Mouse (Mus musculus) midbrain, embryonic 14.5 days (tissue): ENCODE results near the gene Nufip2. TPM values are rescaled to one million over a fixed set of nuclear protein-coding genes. Genes with fewer than 3 reads are reported as not detected.

Experiments
- ATAC-seq: fragments of 200-750 bp; cut with Nextera tagmentation; 2 replicates; pipeline ENCODE4 v1.8.0; 2017; ENCODE audit warnings: moderate number of reproducible peaks, moderate library complexity; ENCODE audit not compliant: low FRiP score, low TSS enrichment
- DNase-seq: peaks from one replicate; pipeline ENCODE4 v3.0.0-alpha.2; 2015
- H3K27ac ChIP-seq: fragments of 300-500 bp; sonication (generic); replicated peaks from 2 replicates; pipeline ENCODE4 v1.5.1; 2014; ENCODE audit warnings: mild to moderate bottlenecking, low read depth, low read length, moderate library complexity
- H3K27me3 ChIP-seq: fragments of 300-500 bp; sonication (generic); 2 replicates; pipeline ENCODE4 v1.6.1; 2014; ENCODE audit warnings: low read length, control low read depth, mixed read lengths; ENCODE audit not compliant: control insufficient read depth, insufficient read depth
- H3K36me3 ChIP-seq: fragments of 300-500 bp; sonication (generic); 2 replicates; pipeline ENCODE4 v1.6.1; 2014; ENCODE audit warnings: low read length, control low read depth; ENCODE audit not compliant: control insufficient read depth, insufficient read depth
- H3K4me1 ChIP-seq: fragments of 300-500 bp; sonication (generic); 2 replicates; pipeline ENCODE4 v1.6.1; 2014; ENCODE audit warnings: mild to moderate bottlenecking, antibody characterized with exemption, low read length, control low read depth; ENCODE audit not compliant: control insufficient read depth, insufficient read depth
- H3K4me2 ChIP-seq: fragments of 300-500 bp; sonication (generic); 2 replicates; pipeline ENCODE4 v1.6.1; 2014; ENCODE audit warnings: mild to moderate bottlenecking, low read length, moderate library complexity
- H3K4me3 ChIP-seq: fragments of 300-500 bp; sonication (generic); replicated peaks from 2 replicates; pipeline ENCODE4 v1.5.1; 2014; ENCODE audit warnings: low read depth, low read length
- H3K9ac ChIP-seq: fragments of 300-500 bp; sonication (generic); replicated peaks from 2 replicates; pipeline ENCODE4 v1.6.1; 2014; ENCODE audit warnings: mild to moderate bottlenecking, low read length, moderate library complexity
- H3K9me3 ChIP-seq: fragments of 300-500 bp; sonication (generic); 2 replicates; pipeline ENCODE4 v1.6.1; 2016; ENCODE audit warnings: low read length, control low read depth, mixed read lengths; ENCODE audit not compliant: control insufficient read depth
- WGBS: fragments of 180-500 bp; shearing (Covaris S2); extraction: QIAGEN DNeasy Blood & Tissue Kit; methylation state at CpG from one replicate; pipeline ENCODE4 v1.1.7; 2014; 5-methylcytosine and 5-hydroxymethylcytosine counted together
- polyA plus RNA-seq: library from polyadenylated mRNA; unstranded; fragments of >200 nt; fragmentation: Nextera tagmentation; extraction: Ambion mirVana; gene quantifications from 2 replicates; pipeline ENCODE4 v1.2.1, GENCODE M21; 2014

The Nufip2 gene
- polyA plus RNA-seq, 1 experiment from 2014 or later, result 6.2 TPM

DNA sequence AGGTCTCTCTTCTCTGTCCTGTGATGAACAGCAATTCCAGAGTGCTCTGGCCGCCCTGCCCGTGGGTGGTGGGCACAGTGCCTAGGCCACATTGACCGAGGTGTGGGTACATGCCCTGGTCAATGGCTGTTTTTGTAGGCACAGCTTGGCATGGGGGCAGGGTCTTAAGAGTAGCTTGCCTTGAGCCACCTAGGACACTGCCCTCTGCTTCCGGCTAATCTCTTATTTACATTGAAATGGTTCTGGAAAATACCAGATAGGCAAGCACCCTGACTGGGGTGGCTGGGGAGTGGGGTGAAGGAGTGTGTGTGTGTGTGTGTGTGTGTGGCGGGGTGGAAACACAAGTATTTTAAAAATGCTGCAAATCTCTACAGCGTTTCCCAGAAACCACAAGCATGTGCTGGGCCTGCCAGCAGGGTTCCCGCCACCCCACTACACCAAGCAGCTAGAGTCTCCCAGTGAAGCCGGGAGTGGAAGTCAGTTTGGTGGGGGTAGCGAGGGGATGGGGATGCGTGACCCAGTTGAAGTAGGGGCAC is 97.3 kb downstream of the Nufip2 start:
- no peak overlapping the region for H3K9ac ChIP-seq
- no peaks in the 10 kb centered on the region for H3K9me3 ChIP-seq
- peaks cover 21% of the 10 kb centered on the region for H3K36me3 ChIP-seq
- peak overlapping the region; percentile 37 for H3K27ac ChIP-seq
- no peaks in the 10 kb centered on the region for H3K27me3 ChIP-seq
- H3K4me1 ChIP-seq, result peaks cover 22% of the 10 kb centered on the region
- WGBS, result 59% methylated on average over 10 of the region's 10 CpGs
- H3K4me3 ChIP-seq, result no peak overlapping the region
- DNase-seq (no peak), ATAC-seq (no peak)
- no peak overlapping the region for H3K4me2 ChIP-seq

DNA sequence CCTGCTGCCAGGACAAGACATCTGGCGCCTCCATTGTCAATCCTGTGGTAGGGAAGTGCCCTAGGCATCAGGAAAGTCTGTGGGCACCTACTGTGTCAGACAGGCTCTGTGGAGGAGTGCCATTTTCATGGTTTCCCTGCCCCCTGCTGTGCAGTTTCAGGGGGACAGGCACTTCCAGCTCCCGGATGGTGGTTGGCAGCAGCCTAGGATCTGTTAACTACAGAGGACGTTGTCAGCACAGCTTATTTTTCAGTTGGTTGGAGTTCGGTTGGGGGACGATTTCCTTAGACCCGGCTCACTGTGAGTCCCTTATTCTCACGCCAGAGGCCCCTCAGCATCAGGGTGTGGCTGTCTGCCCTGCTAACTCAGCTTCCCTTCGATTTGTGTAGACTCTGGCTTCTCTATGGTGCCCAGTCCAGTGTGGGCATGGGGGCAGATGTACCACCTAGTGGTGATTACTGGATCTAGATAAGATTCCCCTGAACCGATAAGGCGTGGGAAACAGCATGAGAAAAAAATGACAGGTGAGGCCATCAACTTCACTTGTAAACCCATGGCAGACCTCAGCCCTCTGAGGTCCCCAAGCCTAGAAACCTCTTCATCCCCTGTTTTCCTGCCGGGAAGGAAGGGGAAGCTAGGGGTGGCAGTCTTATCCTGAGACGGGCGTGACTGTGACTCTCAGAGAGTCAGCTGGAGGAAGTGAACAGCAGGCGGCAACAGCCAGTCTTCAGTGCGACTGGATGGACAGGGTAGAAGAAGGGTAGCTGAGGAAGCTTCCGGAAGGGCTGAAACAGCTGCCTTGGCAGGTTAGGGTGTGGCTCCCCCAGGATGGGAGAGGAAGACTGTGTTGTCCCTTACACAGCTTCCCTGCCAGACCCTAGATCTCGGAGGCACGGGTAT is 98.0 kb downstream of the Nufip2 start:
- Histone ChIP-seq H3K27ac (peak overlapping the region; percentile 37), H3K4me2 (no peak overlapping the region), H3K9me3 (no peaks in the 10 kb centered on the region), H3K9ac (no peak overlapping the region), H3K4me1 (peaks cover 22% of the 10 kb centered on the region), H3K4me3 (no peak overlapping the region), H3K27me3 (no peaks in the 10 kb centered on the region), H3K36me3 (peaks cover 16% of the 10 kb centered on the region; the same call in 1 of the 2 replicates)
- DNase-seq (no peak), ATAC-seq (no peak)
- WGBS, result 61% methylated on average over 18 of the region's 18 CpGs

DNA sequence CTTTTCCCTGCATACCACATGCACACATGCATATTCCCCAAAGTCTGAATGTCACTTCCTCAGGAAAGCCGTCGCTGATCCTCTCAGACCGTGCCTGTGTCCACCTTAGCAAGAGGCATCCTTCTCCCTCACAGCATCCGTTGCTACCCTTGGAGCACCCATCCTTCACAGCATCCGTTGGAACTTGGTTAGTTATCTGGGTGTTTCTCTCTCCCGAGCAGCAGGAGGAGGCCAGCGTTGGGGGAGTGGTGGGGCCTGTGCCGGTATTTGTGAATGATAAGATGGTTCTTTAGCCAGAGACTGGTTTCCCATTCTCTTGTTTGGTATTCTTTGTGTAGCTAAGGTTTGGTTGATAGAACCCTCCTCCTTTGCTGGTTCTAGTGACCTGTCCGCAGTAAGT is 98.9 kb downstream of the Nufip2 start:
- Histone ChIP-seq H3K4me3 (no peak overlapping the region), H3K4me1 (peaks cover 22% of the 10 kb centered on the region), H3K9me3 (no peaks in the 10 kb centered on the region), H3K4me2 (no peak overlapping the region), H3K27me3 (no peaks in the 10 kb centered on the region), H3K36me3 (peaks cover 11% of the 10 kb centered on the region; the same call in 1 of the 2 replicates), H3K9ac (no peak overlapping the region), H3K27ac (peak overlapping the region; percentile 20; the same call in 1 of the 2 replicates)
- ATAC-seq, result no peak
- no peak for DNase-seq
- WGBS, result 85% methylated on average over 9 of the region's 9 CpGs

DNA sequence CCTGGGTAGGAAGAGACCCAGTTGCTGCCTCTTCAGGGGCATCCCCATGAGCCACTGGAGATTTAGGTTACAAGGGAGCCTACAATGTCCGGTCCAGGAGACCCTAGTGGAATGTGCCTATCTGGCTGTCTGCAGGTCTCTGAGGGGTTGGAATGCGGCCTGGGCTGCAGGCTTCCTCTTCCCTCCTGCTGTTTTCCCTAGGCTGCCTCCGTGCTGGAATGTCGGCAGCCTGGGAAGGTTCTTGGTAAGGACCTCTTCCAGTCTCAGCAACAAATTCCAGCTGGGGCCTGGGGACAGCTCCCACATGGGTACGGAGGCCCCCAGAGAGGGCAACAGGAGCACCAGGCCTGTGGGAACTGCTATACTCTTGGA is 99.4 kb downstream of the Nufip2 start:
- Histone ChIP-seq H3K9ac (peak overlapping the region; percentile 7; the same call in 1 of the 2 replicates), H3K27ac (peak overlapping the region; percentile 17), H3K36me3 (peaks cover 8% of the 10 kb centered on the region; the same call in 1 of the 2 replicates), H3K4me3 (no peak overlapping the region), H3K9me3 (no peaks in the 10 kb centered on the region), H3K4me1 (peaks cover 24% of the 10 kb centered on the region), H3K27me3 (no peaks in the 10 kb centered on the region), H3K4me2 (no peak overlapping the region)
- 20% methylated on average over 5 of the region's 5 CpGs for WGBS
- ATAC-seq, result no peak
- DNase-seq, result no peak

DNA sequence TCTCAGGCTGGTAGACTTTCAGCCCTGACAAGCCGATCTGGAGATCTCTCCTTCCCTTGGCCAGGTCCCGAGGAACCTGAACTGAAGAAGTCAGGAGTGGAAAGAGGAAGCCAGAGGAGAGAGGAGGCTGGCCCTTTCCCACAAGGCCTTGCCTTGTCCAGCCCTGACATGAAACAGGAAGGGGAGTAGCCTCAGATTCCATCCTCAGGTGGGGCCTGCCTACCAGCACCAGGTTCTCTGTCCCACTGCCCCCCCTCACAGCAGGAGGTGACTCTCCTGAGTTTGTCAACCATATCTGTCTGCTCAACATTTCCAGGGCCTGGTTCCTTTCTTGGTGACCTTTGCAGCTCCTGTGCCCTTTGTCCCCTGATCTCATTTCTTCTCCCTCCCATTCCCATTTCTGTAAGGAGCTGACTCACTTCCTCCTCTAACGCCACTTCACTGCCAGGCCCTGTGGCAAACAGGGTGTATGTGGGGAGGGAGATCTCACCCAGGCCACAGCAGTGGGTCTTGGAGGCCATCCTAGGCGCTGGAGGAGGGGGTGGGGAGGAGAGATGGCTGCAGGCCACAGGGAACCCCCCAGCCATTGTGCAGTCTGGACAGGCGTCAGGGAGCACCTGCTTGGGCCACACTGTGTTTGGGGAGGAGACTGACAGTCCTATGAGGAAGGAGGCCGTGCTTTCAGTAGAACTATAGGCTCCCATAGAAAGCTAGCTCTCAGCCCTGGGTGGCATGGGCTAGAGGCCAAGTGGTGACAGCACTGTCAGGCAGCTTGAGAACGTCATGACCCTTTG is 100.0 kb downstream of the Nufip2 start:
- Histone ChIP-seq H3K9me3 (no peaks in the 10 kb centered on the region), H3K27ac (peak overlapping the region; percentile 17; the same call in 1 of the 2 replicates), H3K4me2 (no peak overlapping the region), H3K27me3 (no peaks in the 10 kb centered on the region), H3K4me1 (peaks cover 29% of the 10 kb centered on the region), H3K9ac (peak overlapping the region; percentile 7; the same call in 1 of the 2 replicates), H3K4me3 (no peak overlapping the region), H3K36me3 (peaks cover 5% of the 10 kb centered on the region; the same call in 1 of the 2 replicates)
- ATAC-seq (0 out of 2 replicates have a peak, but pooled peaks have one; percentile 8), DNase-seq (no peak)
- 54% methylated on average over 7 of the region's 7 CpGs for WGBS

DNA sequence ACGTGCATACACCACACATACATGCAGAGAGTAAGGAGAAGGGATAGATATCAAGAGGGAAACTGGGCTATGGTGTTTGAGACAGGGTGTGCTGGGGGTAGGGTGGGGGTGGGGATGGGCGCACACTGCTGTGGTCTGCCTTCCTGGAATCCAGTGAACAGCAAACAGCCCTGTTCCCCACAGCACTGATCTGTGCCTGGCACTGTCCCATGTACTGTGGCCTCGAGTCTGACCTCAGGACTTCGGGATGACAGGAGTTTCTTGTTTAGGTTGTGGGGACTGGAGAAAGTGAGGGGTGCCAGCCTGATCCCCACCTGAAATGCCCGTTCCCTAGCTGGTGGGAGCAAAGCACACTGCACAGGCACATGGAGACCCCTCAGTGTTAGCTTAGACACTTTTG is 101.8 kb downstream of the Nufip2 start, which contains the start of gene Gm10277:
Gene Gm10277, minus strand, starts transcription at position 41 of the 400 bp plus-strand sequence.
- Histone ChIP-seq H3K36me3 (no peaks in the 10 kb centered on the region), H3K27ac (no peak within 1 kb of the TSS), H3K9me3 (no peaks in the 10 kb centered on the region), H3K4me2 (no peak within 1 kb of the TSS), H3K4me3 (no peak within 1 kb of the TSS), H3K9ac (no peak within 1 kb of the TSS), H3K27me3 (no peaks in the 10 kb centered on the region), H3K4me1 (peaks cover 41% of the 10 kb centered on the region)
- ATAC-seq (no peak), DNase-seq (no peak)
- WGBS, result 92% methylated on average over 5 of the region's 5 CpGs

DNA sequence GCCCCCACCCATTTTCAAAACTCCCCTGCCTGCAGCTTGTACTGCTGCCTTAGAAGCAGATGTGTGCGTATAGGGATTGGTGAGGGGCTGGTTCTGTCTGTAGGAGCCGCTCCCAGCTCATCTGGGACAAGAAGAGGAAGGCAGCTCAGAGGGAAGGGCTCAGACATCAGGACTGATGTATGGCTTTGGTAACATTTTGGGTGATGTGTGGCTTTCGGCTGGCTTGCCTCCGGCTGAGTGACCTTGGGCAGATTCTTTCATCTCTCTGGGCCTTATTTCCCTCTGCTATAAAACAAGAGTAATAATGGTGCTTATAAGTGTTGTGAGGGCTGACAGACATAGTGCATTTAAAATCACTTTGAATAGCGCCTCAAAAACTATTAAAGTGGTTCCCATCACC is 103.6 kb downstream of the Nufip2 start:
- Histone ChIP-seq H3K27ac (no peak overlapping the region), H3K9me3 (no peaks in the 10 kb centered on the region), H3K4me3 (no peak overlapping the region), H3K4me1 (peaks cover 37% of the 10 kb centered on the region), H3K36me3 (no peaks in the 10 kb centered on the region), H3K9ac (no peak overlapping the region), H3K27me3 (no peaks in the 10 kb centered on the region), H3K4me2 (no peak overlapping the region)
- ATAC-seq, result no peak
- 89% methylated on average over 5 of the region's 5 CpGs for WGBS
- DNase-seq, result no peak

DNA sequence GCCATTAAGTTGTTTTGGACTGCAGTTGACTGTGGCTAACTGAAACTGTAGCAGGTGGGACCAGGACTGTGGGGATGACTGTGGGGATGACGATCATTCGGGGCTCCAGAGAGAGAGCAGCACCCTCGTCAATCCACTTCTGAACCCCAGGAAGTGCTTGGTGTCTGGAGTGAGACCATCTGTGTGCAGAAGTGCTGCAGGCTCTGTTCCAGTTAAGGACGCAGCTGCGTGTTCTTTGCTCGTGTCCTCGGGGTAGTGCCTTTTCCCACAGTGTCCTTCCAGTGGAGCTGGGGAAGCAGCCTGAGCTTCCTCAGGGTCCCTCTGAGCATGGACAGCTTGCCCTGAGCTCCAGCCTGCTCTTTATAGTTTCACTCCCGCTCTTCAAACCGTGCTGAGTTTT is 104.3 kb downstream of the Nufip2 start:
- H3K36me3 ChIP-seq, result no peaks in the 10 kb centered on the region
- H3K4me1 ChIP-seq, result peaks cover 36% of the 10 kb centered on the region
- no peaks in the 10 kb centered on the region for H3K9me3 ChIP-seq
- H3K27ac ChIP-seq, result 0 out of 2 replicates have a peak overlapping the region, but pooled peaks have one; percentile 57
- DNase-seq (no peak), ATAC-seq (no peak)
- WGBS, result 44% methylated on average over 9 of the region's 9 CpGs
- H3K9ac ChIP-seq, result 0 out of 2 replicates have a peak overlapping the region, but pooled peaks have one; percentile 7
- H3K4me2 ChIP-seq, result no peak overlapping the region
- H3K27me3 ChIP-seq, result no peaks in the 10 kb centered on the region
- H3K4me3 ChIP-seq, result no peak overlapping the region
